In genomic region chr3:30769755-30770515, GRCm38 (mm10) we compare ENCODE assay signal across 25 mouse cellular contexts. TPM values are rescaled to one million over a fixed set of nuclear protein-coding genes. Genes with fewer than 3 reads are reported as not detected.
DNase-seq lines count a peak whose midpoint lies in the region; ATAC-seq and TF ChIP-seq lines count a peak whose summit lies in the region.
"Had no signal": no experiment of that assay in that cellular context is flagged by ENCODE, and none has a peak within 500 bp of the region (broad histone marks: within the 10 kb centered on the region; RNA-seq: fewer than 3 reads in every experiment).

No protein-coding gene starts in this region.

- no peak overlapping the region for H3K27ac ChIP-seq in intestine, embryonic 14.5 days (ENCODE audit: low read depth)
- H3K27ac ChIP-seq in intestine, postnatal 0 days (ENCODE audit: low read depth, low read length), result no peak overlapping the region
- no peak overlapping the region for H3K27ac ChIP-seq in kidney, embryonic 15.5 days
- no peak overlapping the region for H3K27ac ChIP-seq in hindbrain, embryonic 12.5 days
- H3K27ac ChIP-seq: embryonic facial prominence, embryonic 12.5 days; forebrain, embryonic 15.5 days; heart, embryonic 10.5 days; hindbrain, embryonic 13.5 days had no signal

- WGBS in intestine, embryonic 14.5 days, result 63% methylated on average over 10 of the region's 10 CpGs
- WGBS in intestine, postnatal 0 days, result 62% methylated on average over 10 of the region's 10 CpGs
- 48% methylated on average over 10 of the region's 10 CpGs for WGBS in kidney, embryonic 15.5 days
- WGBS in hindbrain, embryonic 12.5 days, result 64% methylated on average over 10 of the region's 10 CpGs

- no peak for TF ChIP-seq CTCF in intestine, postnatal 0 days (IDR thresholded peaks at IDR 0.05; ENCODE audit: low read depth)

- no peak for ATAC-seq in intestine, embryonic 14.5 days (replicated peaks; ENCODE audit: low FRiP score, low TSS enrichment, low read depth)
- no peak for ATAC-seq in intestine, postnatal 0 days
- ATAC-seq in kidney, embryonic 15.5 days (replicated peaks; ENCODE audit: low FRiP score), result no peak
- ATAC-seq in hindbrain, embryonic 12.5 days (ENCODE audit: low FRiP score), result no peak
- ATAC-seq: CD4-positive, CD25-positive, alpha-beta regulatory T cell, adult 4 months; forebrain, embryonic 15.5 days; intestine, embryonic 16.5 days had no signal

- peak; percentile 23 for DNase-seq in adrenal gland, adult 2 months
- no peak for DNase-seq in adrenal gland, adult 18-20 months (ENCODE audit: low spot score in 2 of 2)
- peak; percentile 29 for DNase-seq in intestine, embryonic 14.5 days (ENCODE audit: low spot score)
- DNase-seq in kidney, postnatal 36 days, result peak; percentile 38 to 53
- peak; percentile 22 for DNase-seq in adrenal gland, postnatal 25 days
- DNase-seq: B cell, adult 2 months; cerebellum, adult 11-12 months; cerebellum, adult 9-10 months; cerebellum, postnatal 25 days; gastrocnemius, postnatal 25 days; heart, postnatal 10 days; heart, postnatal 4 days had no signal

- no peak overlapping the region for H3K4me3 ChIP-seq in intestine, embryonic 14.5 days (ENCODE audit: low read depth, low read length)
- no peak overlapping the region for H3K4me3 ChIP-seq in intestine, postnatal 0 days (ENCODE audit: low read depth, low read length)
- H3K4me3 ChIP-seq in kidney, embryonic 15.5 days (replicated peaks), result no peak overlapping the region
- H3K4me3 ChIP-seq in hindbrain, embryonic 12.5 days, result no peak overlapping the region
- H3K4me3 ChIP-seq: embryonic facial prominence, embryonic 12.5 days; forebrain, embryonic 15.5 days; heart, embryonic 10.5 days; hindbrain, embryonic 13.5 days had no signal

- no peak overlapping the region for H3K9ac ChIP-seq in intestine, embryonic 14.5 days (ENCODE audit: low read length)
- no peak overlapping the region for H3K9ac ChIP-seq in intestine, postnatal 0 days (ENCODE audit: low read depth, low read length)
- no peak overlapping the region for H3K9ac ChIP-seq in kidney, embryonic 15.5 days
- no peak overlapping the region for H3K9ac ChIP-seq in hindbrain, embryonic 12.5 days
- H3K9ac ChIP-seq: embryonic facial prominence, embryonic 12.5 days; forebrain, embryonic 15.5 days; hindbrain, embryonic 13.5 days had no signal

- H3K9me3 ChIP-seq in intestine, embryonic 14.5 days (ENCODE audit: control insufficient read depth, low read length), result no peaks in the 10 kb centered on the region
- no peaks in the 10 kb centered on the region for H3K9me3 ChIP-seq in intestine, postnatal 0 days (ENCODE audit: control insufficient read depth)
- no peaks in the 10 kb centered on the region for H3K9me3 ChIP-seq in kidney, embryonic 15.5 days (replicated peaks)
- no peaks in the 10 kb centered on the region for H3K9me3 ChIP-seq in hindbrain, embryonic 12.5 days (replicated peaks)
- H3K9me3 ChIP-seq: embryonic facial prominence, embryonic 12.5 days; forebrain, embryonic 15.5 days; G1E; heart, embryonic 10.5 days; hindbrain, embryonic 13.5 days had no signal

- H3K4me2 ChIP-seq in intestine, embryonic 14.5 days (ENCODE audit: low read length), result no peak overlapping the region
- no peak overlapping the region for H3K4me2 ChIP-seq in intestine, postnatal 0 days (replicated peaks; ENCODE audit: low read depth)
- H3K4me2 ChIP-seq in kidney, embryonic 15.5 days, result no peak overlapping the region
- no peak overlapping the region for H3K4me2 ChIP-seq in hindbrain, embryonic 12.5 days (replicated peaks)
- H3K4me2 ChIP-seq: embryonic facial prominence, embryonic 12.5 days; forebrain, embryonic 15.5 days; hindbrain, embryonic 13.5 days had no signal

- H3K4me1 ChIP-seq in intestine, embryonic 14.5 days (replicated peaks; ENCODE audit: control insufficient read depth, insufficient read depth, low read length), result no peaks in the 10 kb centered on the region
- H3K4me1 ChIP-seq in intestine, postnatal 0 days (replicated peaks; ENCODE audit: control insufficient read depth, insufficient read depth, low read length), result no peaks in the 10 kb centered on the region
- H3K4me1 ChIP-seq in kidney, embryonic 15.5 days, result no peaks in the 10 kb centered on the region
- H3K4me1 ChIP-seq in hindbrain, embryonic 12.5 days, result no peaks in the 10 kb centered on the region
- H3K4me1 ChIP-seq: embryonic facial prominence, embryonic 12.5 days; forebrain, embryonic 15.5 days; hindbrain, embryonic 13.5 days had no signal

- no peaks in the 10 kb centered on the region for H3K36me3 ChIP-seq in intestine, embryonic 14.5 days (ENCODE audit: control insufficient read depth, insufficient read depth, low read length)
- H3K36me3 ChIP-seq in intestine, postnatal 0 days (ENCODE audit: control insufficient read depth, insufficient read depth), result no peaks in the 10 kb centered on the region
- no peaks in the 10 kb centered on the region for H3K36me3 ChIP-seq in kidney, embryonic 15.5 days
- H3K36me3 ChIP-seq in hindbrain, embryonic 12.5 days, result no peaks in the 10 kb centered on the region
- H3K36me3 ChIP-seq: embryonic facial prominence, embryonic 12.5 days; forebrain, embryonic 15.5 days; G1E; heart, embryonic 10.5 days; hindbrain, embryonic 13.5 days had no signal

- no peaks in the 10 kb centered on the region for H3K27me3 ChIP-seq in intestine, embryonic 14.5 days (replicated peaks; ENCODE audit: control insufficient read depth, insufficient read depth, low read length)
- no peaks in the 10 kb centered on the region for H3K27me3 ChIP-seq in intestine, postnatal 0 days (replicated peaks; ENCODE audit: control insufficient read depth, insufficient read depth, low read length)
- H3K27me3 ChIP-seq in kidney, embryonic 15.5 days, result no peaks in the 10 kb centered on the region
- H3K27me3 ChIP-seq in hindbrain, embryonic 12.5 days, result no peaks in the 10 kb centered on the region
- H3K27me3 ChIP-seq: embryonic facial prominence, embryonic 12.5 days; forebrain, embryonic 15.5 days; hindbrain, embryonic 13.5 days had no signal

RNA-seq across cellular contexts. Expression of gene Sec62, which starts 22.7 kb away (rescaled TPM):
- 100 to 1,000 TPM in 1 of 2 experiments, 10 to 100 TPM in 1; 87.2 to 109 TPM for total RNA-seq in adrenal gland, adult 2 months (2021)
- 9.4 and 11.3 TPM in 2 replicates for polyA plus RNA-seq in adrenal gland, adult 2 months (2012; rRNA removed)
- 10 to 100 TPM; 93.4 to 98.8 TPM for total RNA-seq in adrenal gland, adult 18-20 months (2021)
- polyA plus RNA-seq in intestine, embryonic 14.5 days (2014; fragmentation: Nextera tagmentation; extraction: Ambion mirVana), result 73.9 and 76.5 TPM in 2 replicates
- 111 TPM in 2 replicates for polyA plus RNA-seq in intestine, postnatal 0 days (2015; fragmentation: Nextera tagmentation; extraction: Ambion mirVana)
- polyA plus RNA-seq in kidney, embryonic 15.5 days (2015; fragmentation: Nextera tagmentation; extraction: Ambion mirVana), result 90.5 and 106 TPM in 2 replicates
- total RNA-seq in adrenal gland, postnatal 25 days (2021), result 103 and 131 TPM in 2 replicates
- 93.2 and 101 TPM in 2 replicates for polyA plus RNA-seq in hindbrain, embryonic 12.5 days (2016; fragmentation: Nextera tagmentation; extraction: Ambion mirVana)

RNA-seq across cellular contexts. Expression of gene Samd7, which starts 23.8 kb away (rescaled TPM):
- not detected for total RNA-seq in adrenal gland, adult 2 months (2021)
- polyA plus RNA-seq in adrenal gland, adult 2 months (2012; rRNA removed), result 0.06 TPM in 1 of 2 replicates, not detected in the other
- not detected for total RNA-seq in adrenal gland, adult 18-20 months (2021)
- not detected in 2 replicates for polyA plus RNA-seq in intestine, embryonic 14.5 days (2014; fragmentation: Nextera tagmentation; extraction: Ambion mirVana)
- not detected in 2 replicates for polyA plus RNA-seq in intestine, postnatal 0 days (2015; fragmentation: Nextera tagmentation; extraction: Ambion mirVana)
- not detected in 2 replicates for polyA plus RNA-seq in kidney, embryonic 15.5 days (2015; fragmentation: Nextera tagmentation; extraction: Ambion mirVana)
- not detected in 2 replicates for total RNA-seq in adrenal gland, postnatal 25 days (2021)
- polyA plus RNA-seq in hindbrain, embryonic 12.5 days (2016; fragmentation: Nextera tagmentation; extraction: Ambion mirVana), result not detected in 2 replicates
- total RNA-seq: gastrocnemius, postnatal 25 days; granulocyte monocyte progenitor cell, adult 5-6 weeks; heart, postnatal 10 days; heart, postnatal 4 days had no signal
- polyA plus RNA-seq: CD4-positive, CD25-positive, alpha-beta regulatory T cell, adult 4 months; embryonic facial prominence, embryonic 12.5 days; forebrain, embryonic 11.5 days; forebrain, embryonic 15.5 days; G1E; heart, embryonic 10.5 days; heart, embryonic 14.5 days; hindbrain, embryonic 13.5 days; intestine, embryonic 16.5 days had no signal

Comparison
In these comparisons a context has a peak if more than half of its experiments do, and no peak if none do; other contexts are left out.
1. DNase-seq: peak in adrenal gland, adult 2 months (single experiment), intestine, embryonic 14.5 days (single experiment), kidney, postnatal 36 days (2 of 2) and adrenal gland, postnatal 25 days (single experiment); none in adrenal gland, adult 18-20 months (0 of 2).